Mouse (Mus musculus): ENCODE measurements around the gene Cops7a.

Cops7a gene

GRCm38 (mm10) chr6:124958127-124958526 is 7.2 kb downstream of the Cops7a start:
- no peak for DNase-seq (ENCODE audit: low spot score)

DNA sequence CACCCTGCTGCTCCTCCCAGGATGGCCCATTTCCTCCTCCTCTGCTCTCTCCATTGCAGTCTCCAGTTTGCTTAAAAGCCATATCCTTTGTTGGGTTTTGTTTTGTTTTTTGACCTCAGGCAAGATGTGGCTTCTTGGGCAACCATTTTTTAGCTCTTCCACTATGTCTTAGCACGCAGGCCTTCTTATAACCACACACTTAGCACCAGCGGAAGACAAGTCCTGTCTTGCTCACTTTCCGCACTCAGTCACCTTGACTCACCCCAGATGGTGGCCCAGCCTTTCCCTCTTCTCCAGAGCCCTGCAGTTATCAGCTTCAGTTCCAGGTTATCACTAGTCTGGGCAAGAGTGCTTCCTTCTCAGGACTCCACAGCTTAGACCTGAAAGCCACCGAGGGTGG is 10.1 kb downstream of the Cops7a start:
- no peak for DNase-seq (ENCODE audit: low spot score)

- DNase-seq (ENCODE audit: low spot score) = no peak
These were observed 11.2 kb downstream of the Cops7a start for GRCm38 (mm10) chr6:124953991-124954715.

- DNase-seq (ENCODE audit: low spot score) = no peak
These were observed 21.8 kb downstream of the Cops7a start for GRCm38 (mm10) chr6:124943526-124943925.

- no peak for DNase-seq (ENCODE audit: low spot score)
These were observed 23.7 kb downstream of the Cops7a start for GRCm38 (mm10) chr6:124941679-124942078.

GRCm38 (mm10) chr6:124938554-124938953 is 26.8 kb downstream of the Cops7a start:
- DNase-seq (ENCODE audit: low spot score) = no peak

GRCm38 (mm10) chr6:124937493-124937892 is 27.8 kb downstream of the Cops7a start:
- DNase-seq (ENCODE audit: low spot score) = no peak

- DNase-seq (ENCODE audit: low spot score) = no peak
These were observed 28.7 kb downstream of the Cops7a start for GRCm38 (mm10) chr6:124936681-124937080.

GRCm38 (mm10) chr6:124934670-124935069 is 30.7 kb downstream of the Cops7a start:
- DNase-seq (ENCODE audit: low spot score) = no peak

GRCm38 (mm10) chr6:124933127-124933526 is 32.2 kb downstream of the Cops7a start:
- DNase-seq (ENCODE audit: low spot score) = no peak

DNA sequence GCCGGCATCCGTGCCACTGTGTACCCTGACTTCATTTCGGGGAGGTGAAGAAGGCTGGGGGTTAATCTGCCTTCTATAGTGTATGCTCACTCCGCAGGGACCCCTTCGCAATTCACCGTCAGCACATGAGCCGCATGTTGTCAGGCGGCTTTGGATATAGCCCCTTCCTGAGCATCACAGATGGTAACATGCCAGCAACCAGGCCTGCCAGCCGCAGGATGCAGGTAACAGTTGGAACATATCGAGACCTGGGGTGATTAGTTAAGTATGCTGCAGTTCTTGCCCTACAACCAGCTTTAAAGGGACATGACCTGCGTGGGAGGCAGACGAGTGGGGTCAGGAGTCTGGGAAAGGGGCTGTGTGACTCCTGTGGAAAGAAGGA is 33.0 kb downstream of the Cops7a start:
- DNase-seq (ENCODE audit: low spot score) = no peak

- peak; percentile 29 for DNase-seq (ENCODE audit: low spot score)
These were observed 33.6 kb downstream of the Cops7a start for GRCm38 (mm10) chr6:124931525-124932313.

DNA sequence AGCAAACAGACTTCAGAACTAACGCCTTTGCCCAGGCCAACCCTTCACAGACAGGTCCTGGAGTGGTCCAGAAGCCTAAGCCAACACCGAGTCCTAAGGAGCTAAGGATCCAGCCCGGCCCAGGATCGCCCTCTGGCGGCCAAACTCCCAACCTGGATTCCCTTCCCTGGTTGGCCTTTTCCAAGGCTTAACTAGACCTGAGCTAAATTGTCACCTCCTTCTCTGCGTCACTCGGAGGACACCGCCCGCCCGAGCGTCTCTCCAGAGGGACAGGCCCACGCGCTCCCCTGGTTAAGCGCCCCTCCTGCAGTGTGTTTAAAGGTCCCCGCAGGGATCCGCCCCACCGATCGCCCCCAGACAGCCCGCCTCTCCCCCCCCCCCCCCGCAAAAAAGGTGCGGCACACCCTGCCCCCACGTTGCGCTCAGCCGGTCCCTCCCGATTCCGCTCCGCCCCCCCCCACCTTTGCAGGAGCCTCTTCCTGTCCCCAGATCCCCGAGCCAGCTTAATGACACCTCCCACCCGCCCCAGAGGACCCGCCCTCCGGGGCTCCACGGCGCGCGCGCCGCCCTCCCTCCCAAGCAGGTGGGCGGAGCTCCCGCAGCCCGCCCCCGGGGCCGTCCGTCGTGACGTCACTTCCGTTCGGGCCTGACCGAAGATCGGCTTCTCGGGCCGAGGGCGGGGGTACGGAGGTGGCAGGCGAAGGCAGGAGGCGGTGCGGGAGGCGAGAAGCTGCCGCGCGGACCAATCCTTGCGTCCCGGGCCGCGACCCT is 34.4 kb downstream of the Cops7a start, which contains the start of gene Mlf2:
Mlf2 (plus strand) TSS at position 633 of the 771 bp plus-strand sequence.
- DNase-seq (ENCODE audit: low spot score) = peak; percentile 99

DNA sequence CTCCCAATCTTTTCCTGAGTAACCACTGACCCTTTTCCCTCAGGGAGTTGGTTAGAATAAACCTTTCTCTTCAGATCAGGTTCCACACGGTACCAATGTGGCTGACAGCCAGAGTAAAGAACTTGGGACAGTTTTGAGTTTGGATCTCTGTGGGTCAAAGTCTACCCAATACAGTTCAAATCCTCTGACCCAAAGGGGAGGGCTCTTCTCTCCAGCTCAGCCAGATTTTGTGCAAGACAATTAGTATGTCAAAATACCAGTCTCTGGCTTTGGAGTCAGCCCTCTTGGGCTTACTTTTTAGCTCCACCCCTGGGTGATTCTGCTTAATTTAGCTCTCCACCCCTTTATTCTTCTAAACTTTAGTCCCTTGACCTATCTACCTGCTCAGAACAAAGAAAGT is 35.1 kb downstream of the Cops7a start:
- DNase-seq (ENCODE audit: low spot score) = no peak

DNA sequence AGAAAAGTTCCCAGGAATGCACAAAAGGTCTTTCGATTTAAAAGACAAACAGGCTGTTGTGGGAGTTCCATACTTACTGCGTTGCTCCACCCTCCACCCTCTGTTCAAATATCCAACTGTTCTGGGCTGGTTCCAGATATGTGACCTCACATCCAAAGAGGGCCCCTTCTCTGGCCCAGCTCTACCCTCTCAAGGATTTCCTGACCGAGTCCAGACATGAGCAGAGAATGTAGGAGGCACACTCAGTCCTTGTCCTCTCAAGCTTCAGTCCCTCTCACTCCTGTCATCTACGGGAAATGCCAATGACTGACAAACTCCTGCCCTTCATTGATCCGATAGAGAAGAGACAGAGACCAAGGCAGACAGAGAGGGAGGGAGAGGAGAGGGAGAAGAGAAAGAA is 39.4 kb downstream of the Cops7a start:
- DNase-seq (ENCODE audit: low spot score) = no peak

GRCm38 (mm10) chr6:124925173-124925793 is 40.1 kb downstream of the Cops7a start:
- DNase-seq (ENCODE audit: low spot score) = no peak

DNA sequence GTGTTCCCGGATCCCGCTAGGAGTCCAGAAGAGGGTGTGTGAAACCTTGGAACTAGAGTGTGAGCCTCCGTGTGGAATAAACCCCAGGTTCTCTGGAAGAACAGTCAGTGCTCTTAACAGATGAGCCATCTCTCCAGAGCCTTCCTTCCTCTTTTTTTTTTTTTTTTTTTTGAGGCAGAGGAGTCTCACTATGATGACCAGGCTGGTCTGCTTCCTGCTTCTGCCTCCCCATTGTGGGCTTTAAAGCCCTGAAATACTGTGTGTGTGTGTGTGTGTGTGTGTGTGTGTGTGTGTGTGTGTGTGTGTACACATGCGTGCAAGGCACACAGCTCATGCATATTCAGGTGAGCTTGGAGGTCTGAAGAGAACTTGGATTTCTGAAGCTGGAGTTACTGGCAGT is 43.8 kb downstream of the Cops7a start:
- DNase-seq (ENCODE audit: low spot score) = no peak

DNA sequence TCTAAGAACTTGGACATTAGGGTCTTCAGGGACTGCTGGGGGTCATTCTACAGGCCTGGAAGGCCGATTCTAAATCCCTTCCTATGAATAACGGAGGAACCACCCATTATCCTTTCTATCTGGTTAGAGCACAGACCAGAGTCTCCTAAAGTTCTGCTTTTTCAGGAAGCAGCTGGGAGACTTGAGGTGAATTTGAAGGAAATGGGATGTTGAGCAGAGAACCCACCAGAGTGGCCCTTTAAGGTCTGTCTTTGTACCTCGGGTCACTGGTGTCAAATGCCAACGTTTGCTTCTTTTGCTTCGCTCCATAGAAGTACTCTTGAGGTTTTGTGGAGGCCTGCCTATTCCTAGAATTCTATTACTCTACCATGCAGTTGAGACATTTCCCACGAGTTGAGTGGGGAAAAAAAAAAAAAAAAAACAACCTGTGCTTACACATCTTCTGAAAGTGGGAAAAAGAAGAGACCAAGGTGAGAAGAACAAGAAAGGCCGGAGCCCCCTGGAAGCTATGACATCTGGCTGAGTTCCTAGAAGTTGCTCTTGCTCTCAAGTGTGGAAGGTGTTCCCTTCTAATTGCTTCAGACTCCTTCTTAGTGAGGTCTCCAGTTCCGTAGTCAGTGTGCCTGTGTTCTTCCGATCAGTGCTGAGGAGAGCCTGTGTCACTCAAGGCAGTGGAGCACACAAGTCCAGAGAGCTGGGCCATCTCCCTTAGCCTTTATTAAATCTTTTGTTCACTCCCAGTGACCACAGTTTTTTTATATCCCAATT is 44.8 kb downstream of the Cops7a start:
- no peak for DNase-seq (ENCODE audit: low spot score)

DNA sequence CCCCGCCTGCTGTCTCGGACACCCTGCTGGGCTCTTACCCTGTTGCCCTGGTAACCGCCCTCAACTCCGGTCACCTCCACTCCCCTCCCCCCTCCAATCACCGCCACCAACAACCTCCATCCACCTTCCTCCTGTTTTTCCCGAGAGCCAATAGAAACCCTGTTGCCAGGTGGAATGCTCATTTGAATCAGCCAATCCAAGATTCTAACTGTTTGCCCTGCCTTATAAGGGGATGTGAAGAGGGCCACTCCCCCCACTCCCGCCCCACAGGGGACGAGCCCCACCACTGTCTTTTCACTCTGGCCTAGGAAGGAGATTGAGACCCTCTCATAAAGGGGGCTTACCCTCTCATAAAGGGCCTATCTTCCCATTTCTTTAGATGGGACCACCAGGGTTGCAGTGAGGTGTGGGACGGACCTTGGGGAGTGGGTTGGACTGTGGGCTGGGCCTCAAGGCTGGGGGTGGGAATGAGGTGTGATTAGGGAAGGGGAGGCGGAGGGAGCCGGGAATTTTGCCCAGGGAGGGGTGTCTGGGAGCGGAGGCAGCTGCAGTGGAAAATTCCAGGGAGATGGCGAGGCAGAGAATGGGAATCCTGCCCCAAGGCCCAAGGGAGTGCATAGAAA is 45.5 kb downstream of the Cops7a start, which contains the start of gene Ptms:
Ptms (minus strand) TSS at position 409 of the 623 bp plus-strand sequence.
- peak; percentile 79 for DNase-seq (ENCODE audit: low spot score)

DNA sequence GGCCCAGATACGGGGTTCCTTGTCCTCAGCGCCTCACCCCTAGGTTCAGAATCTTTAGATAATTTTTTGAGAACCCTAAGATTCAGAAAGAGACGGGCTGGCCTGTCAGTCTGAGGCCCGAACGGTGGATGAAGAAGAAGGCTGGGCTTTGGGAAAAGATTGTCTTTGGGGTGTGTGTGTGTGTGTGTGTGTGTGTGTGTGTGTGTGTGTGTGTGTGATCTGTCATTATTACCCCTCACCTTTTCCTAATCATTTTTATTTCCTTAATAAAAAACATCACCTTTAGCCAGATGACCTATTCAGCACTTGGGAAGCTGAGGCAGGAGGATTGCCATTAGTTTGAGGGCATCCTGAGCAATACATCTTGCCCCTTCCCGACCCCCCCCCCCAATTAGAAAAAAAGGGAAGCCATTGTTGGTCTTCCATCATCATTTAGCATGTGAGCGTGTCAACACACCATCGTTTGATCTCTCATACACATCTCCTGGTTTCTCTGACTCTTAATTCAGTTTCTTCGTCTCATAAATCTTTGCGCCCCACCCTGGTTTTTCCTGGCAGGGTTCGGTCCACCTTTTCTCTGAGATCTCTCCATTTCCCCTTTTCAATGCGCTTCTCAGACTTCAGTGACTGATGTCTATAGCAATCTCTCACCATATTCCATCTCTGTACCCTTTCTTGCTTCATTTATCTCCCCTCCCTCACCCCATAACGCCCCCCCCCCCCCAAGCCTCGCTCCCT is 46.3 kb downstream of the Cops7a start:
- no peak for DNase-seq (ENCODE audit: low spot score)

Measured in urinary bladder, postnatal 25 days (tissue).